Mouse (Mus musculus) stomach, embryonic 14.5 days (tissue): Measurements from ENCODE around the gene Rcbtb2. TPM values are rescaled to one million over a fixed set of nuclear protein-coding genes. Genes with fewer than 3 reads are reported as not detected.

Experiments used
- ATAC-seq: fragments of 200-750 bp; cut with Nextera tagmentation; 2 replicates; pipeline ENCODE4 v1.8.0; 2017; ENCODE audit warnings: low read depth, moderate TSS enrichment; ENCODE audit not compliant: insufficient number of reproducible peaks, insufficient read depth, low FRiP score
- H3K27ac ChIP-seq: fragments of 300-500 bp; sonication (generic); 2 replicates; pipeline ENCODE4 v1.5.1; 2014; ENCODE audit warnings: mild to moderate bottlenecking, low read length, moderate library complexity, mixed read lengths
- H3K27me3 ChIP-seq: fragments of 300-500 bp; sonication (generic); 2 replicates; pipeline ENCODE4 v1.6.1; 2014; ENCODE audit warnings: low read length, control low read depth, mixed read lengths; ENCODE audit not compliant: control insufficient read depth, insufficient read depth
- H3K36me3 ChIP-seq: fragments of 300-500 bp; sonication (generic); 2 replicates; pipeline ENCODE4 v1.6.1; 2014; ENCODE audit warnings: mild to moderate bottlenecking, control low read depth, low read length, moderate library complexity, mixed read lengths; ENCODE audit not compliant: control insufficient read depth, insufficient read depth
- H3K4me1 ChIP-seq: fragments of 300-500 bp; sonication (generic); 2 replicates; pipeline ENCODE4 v1.6.1; 2014; ENCODE audit warnings: low read length, control low read depth, mixed read lengths; ENCODE audit not compliant: control insufficient read depth, insufficient read depth
- H3K4me2 ChIP-seq: fragments of 300-500 bp; sonication (generic); replicated peaks from 2 replicates; pipeline ENCODE4 v1.6.1; 2014; ENCODE audit warnings: low read depth, low read length, control low read depth
- H3K4me3 ChIP-seq: fragments of 300-500 bp; sonication (generic); 2 replicates; pipeline ENCODE4 v1.5.1; 2014; ENCODE audit warnings: low read depth, low read length, control low read depth
- H3K9ac ChIP-seq: fragments of 300-500 bp; sonication (generic); replicated peaks from 2 replicates; pipeline ENCODE4 v1.6.1; 2014; ENCODE audit warnings: low read depth, mild to moderate bottlenecking, control low read depth, low read length, moderate library complexity, mixed read lengths
- H3K9me3 ChIP-seq: fragments of 300-500 bp; sonication (generic); 2 replicates; pipeline ENCODE4 v1.6.1; 2016; ENCODE audit warnings: low read depth, low read length, control low read depth; ENCODE audit not compliant: control insufficient read depth
- WGBS: fragments of 180-500 bp; shearing (Covaris S2); extraction: QIAGEN DNeasy Blood & Tissue Kit; methylation state at CpG from one replicate; pipeline ENCODE4 v1.1.7; 2014; 5-methylcytosine and 5-hydroxymethylcytosine counted together
- polyA plus RNA-seq: library from polyadenylated mRNA; unstranded; fragments of >200 nt; fragmentation: Nextera tagmentation; extraction: Ambion mirVana; gene quantifications from 2 replicates; pipeline ENCODE4 v1.2.1, GENCODE M21; 2014

Gene Rcbtb2
- polyA plus RNA-seq, 1 experiment from 2014 or later: 106 TPM

GRCm38 (mm10) chr14:73238498-73239250 is 115.8 kb downstream of the Rcbtb2 start:
- Histone ChIP-seq H3K36me3 (no peaks in the 10 kb centered on the region), H3K4me2 (peak overlapping the region; percentile 58), H3K4me3 (peak overlapping the region; percentile 60), H3K4me1 (peaks cover 9% of the 10 kb centered on the region), H3K9me3 (no peaks in the 10 kb centered on the region), H3K27me3 (no peaks in the 10 kb centered on the region), H3K27ac (peak overlapping the region; percentile 98), H3K9ac (peak overlapping the region; percentile 43)
- peak; percentile 82 for ATAC-seq
- 0% methylated on average over 20 of the region's 20 CpGs for WGBS

GRCm38 (mm10) chr14:73239291-73239690 is 116.5 kb downstream of the Rcbtb2 start:
- under 1% methylated on average over 6 of the region's 6 CpGs for WGBS

GRCm38 (mm10) chr14:73239857-73240256 is 117.0 kb downstream of the Rcbtb2 start:
- H3K9me3 ChIP-seq: no peaks in the 10 kb centered on the region
- peak overlapping the region; percentile 60; the same call in 1 of the 2 replicates for H3K4me3 ChIP-seq
- no peaks in the 10 kb centered on the region for H3K27me3 ChIP-seq
- H3K9ac ChIP-seq: no peak overlapping the region
- no peak for ATAC-seq
- H3K36me3 ChIP-seq: no peaks in the 10 kb centered on the region
- H3K4me2 ChIP-seq: 0 out of 2 replicates have a peak overlapping the region, but pooled peaks have one; percentile 14
- H3K27ac ChIP-seq: no peak overlapping the region
- peaks cover 1% of the 10 kb centered on the region; the same call in 1 of the 2 replicates for H3K4me1 ChIP-seq
- WGBS: 24% methylated on average over 3 of the region's 3 CpGs

More at GRCm38 (mm10) chr14:73239291-73239690, 116.5 kb downstream of the Rcbtb2 start:
- Histone ChIP-seq H3K36me3 (no peaks in the 10 kb centered on the region), H3K9me3 (no peaks in the 10 kb centered on the region), H3K27me3 (no peaks in the 10 kb centered on the region), H3K4me3 (peak overlapping the region; percentile 60), H3K9ac (peak overlapping the region; percentile 43), H3K27ac (peak overlapping the region; percentile 98), H3K4me2 (peak overlapping the region; percentile 58), H3K4me1 (peaks cover 7% of the 10 kb centered on the region)
- no peak for ATAC-seq

GRCm38 (mm10) chr14:73244061-73244597 is 121.3 kb downstream of the Rcbtb2 start:
- Histone ChIP-seq H3K27me3 (no peaks in the 10 kb centered on the region), H3K36me3 (no peaks in the 10 kb centered on the region), H3K4me2 (no peak overlapping the region), H3K9me3 (no peaks in the 10 kb centered on the region), H3K9ac (no peak overlapping the region), H3K4me3 (no peak overlapping the region), H3K27ac (no peak overlapping the region), H3K4me1 (no peaks in the 10 kb centered on the region)
- 87% methylated on average over 2 of the region's 2 CpGs for WGBS
- ATAC-seq: no peak

- H3K9ac ChIP-seq: no peak overlapping the region
- no peak for ATAC-seq
- H3K27me3 ChIP-seq: no peaks in the 10 kb centered on the region
- H3K4me3 ChIP-seq: no peak overlapping the region
- no peaks in the 10 kb centered on the region for H3K4me1 ChIP-seq
- no peaks in the 10 kb centered on the region for H3K9me3 ChIP-seq
- H3K4me2 ChIP-seq: no peak overlapping the region
- 94% methylated on average over 2 of the region's 2 CpGs for WGBS
- H3K36me3 ChIP-seq: no peaks in the 10 kb centered on the region
- H3K27ac ChIP-seq: no peak overlapping the region
These were observed 127.2 kb downstream of the Rcbtb2 start for GRCm38 (mm10) chr14:73250056-73250455.

- H3K36me3 ChIP-seq: no peaks in the 10 kb centered on the region
- no peaks in the 10 kb centered on the region for H3K9me3 ChIP-seq
- H3K4me3 ChIP-seq: no peak overlapping the region
- no peak overlapping the region for H3K4me2 ChIP-seq
- 69% methylated on average over 2 of the region's 2 CpGs for WGBS
- no peaks in the 10 kb centered on the region for H3K27me3 ChIP-seq
- H3K4me1 ChIP-seq: no peaks in the 10 kb centered on the region
- H3K9ac ChIP-seq: no peak overlapping the region
- no peak for ATAC-seq
- no peak overlapping the region; the same call in 1 of the 2 replicates for H3K27ac ChIP-seq
These were observed 129.4 kb downstream of the Rcbtb2 start for GRCm38 (mm10) chr14:73252276-73252675.

- H3K4me2 ChIP-seq: no peak overlapping the region
- H3K36me3 ChIP-seq: no peaks in the 10 kb centered on the region
- H3K4me1 ChIP-seq: no peaks in the 10 kb centered on the region
- 57% methylated on average over 6 of the region's 6 CpGs for WGBS
- H3K27me3 ChIP-seq: no peaks in the 10 kb centered on the region
- no peaks in the 10 kb centered on the region for H3K9me3 ChIP-seq
- peak overlapping the region; percentile 75; the same call in 1 of the 2 replicates for H3K27ac ChIP-seq
- no peak overlapping the region for H3K9ac ChIP-seq
- H3K4me3 ChIP-seq: no peak overlapping the region
- ATAC-seq: peak; percentile 92
These were observed 130.8 kb downstream of the Rcbtb2 start for GRCm38 (mm10) chr14:73253453-73254251.

GRCm38 (mm10) chr14:73254412-73254811 is 131.6 kb downstream of the Rcbtb2 start:
- no peak for ATAC-seq
- no peak overlapping the region for H3K27ac ChIP-seq
- H3K4me1 ChIP-seq: no peaks in the 10 kb centered on the region
- no peaks in the 10 kb centered on the region for H3K36me3 ChIP-seq
- no peak overlapping the region for H3K4me3 ChIP-seq
- H3K9ac ChIP-seq: no peak overlapping the region
- H3K27me3 ChIP-seq: no peaks in the 10 kb centered on the region
- 73% methylated on average over 4 of the region's 4 CpGs for WGBS
- no peak overlapping the region for H3K4me2 ChIP-seq
- no peaks in the 10 kb centered on the region for H3K9me3 ChIP-seq
